Mouse (Mus musculus) MEL (cell line): ENCODE measurements at regions not wholly inside any gene's neighbourhood (a gene's known extent, or its start where the extent isn't known, plus 50 kb on each side); places are given as distances from the start of the nearest gene placed in this dataset.

Experiments
- DNase-seq: peaks from one replicate; pipeline ENCODE4 v3.0.0; 2011; ENCODE audit warnings: low read depth, low spot score
- H3K27ac ChIP-seq: 2 replicates; pipeline ENCODE4 v1.5.1; 2012; ENCODE audit warnings: low read depth, mild to moderate bottlenecking, control low read depth, low read length, moderate library complexity; ENCODE audit not compliant: control insufficient read depth
- H3K27me3 ChIP-seq, 2 experiments: fragments of 150-350 bp in 1 of 2; sonication (generic) in 1 of 2; 2 replicates each; pipeline ENCODE4 v1.6.1; 2012; ENCODE audit warnings: low read length in 2 of 2, mild to moderate bottlenecking in 2 of 2, improper control_type of control experiment in 1 of 2, moderate library complexity in 1 of 2; ENCODE audit not compliant: insufficient read depth in 2 of 2, control insufficient read depth in 1 of 2
- H3K36me3 ChIP-seq, 2 experiments: 2 replicates each; pipeline ENCODE4 v1.6.1; 2012 to 2014; ENCODE audit warnings: low read length in 2 of 2, improper control_type of control experiment in 1 of 2, inconsistent platforms in 1 of 2, mild to moderate bottlenecking in 1 of 2; ENCODE audit not compliant: insufficient read depth in 2 of 2, control insufficient read depth in 1 of 2
- H3K4me1 ChIP-seq, 2 experiments: fragments of 150-350 bp in 1 of 2; sonication (generic) in 1 of 2; 2 replicates each; pipeline ENCODE4 v1.6.1; 2012; ENCODE audit warnings: low read length in 2 of 2, improper control_type of control experiment in 1 of 2, mild to moderate bottlenecking in 1 of 2; ENCODE audit not compliant: insufficient read depth in 2 of 2, control insufficient read depth in 1 of 2
- H3K4me3 ChIP-seq, 2 experiments: fragments of 150-350 bp in 1 of 2; sonication (generic) in 1 of 2; 2 replicates each; pipeline ENCODE4 v1.5.1; 2012; ENCODE audit warnings: low read depth in 2 of 2, low read length in 2 of 2, mild to moderate bottlenecking in 2 of 2, moderate library complexity in 2 of 2, control low read depth in 1 of 2, improper control_type of control experiment in 1 of 2; ENCODE audit not compliant: control insufficient read depth in 1 of 2, insufficient read depth in 1 of 2
- H3K79me2 ChIP-seq: 2 replicates; pipeline ENCODE4 v1.6.1; 2012; ENCODE audit warnings: mild to moderate bottlenecking, low read length, moderate library complexity; ENCODE audit not compliant: control insufficient read depth, poor library complexity, insufficient read depth
- H3K9ac ChIP-seq: 2 replicates; pipeline ENCODE4 v1.6.1; 2012; ENCODE audit warnings: low read depth, mild to moderate bottlenecking, control low read depth, low read length, moderate library complexity; ENCODE audit not compliant: control insufficient read depth, poor library complexity, severe bottlenecking
- H3K9me3 ChIP-seq: fragments of 150-350 bp; sonication (generic); replicated peaks from 2 replicates; pipeline ENCODE4 v1.6.1; 2012; ENCODE audit warnings: mild to moderate bottlenecking, low read length, improper control_type of control experiment, moderate library complexity; ENCODE audit not compliant: insufficient read depth
- CHD1 ChIP-seq: IDR thresholded peaks from 2 replicates; pipeline ENCODE4 v1.6.1; 2012; ENCODE audit warnings: low read depth, mild to moderate bottlenecking, inconsistent platforms, low read length, improper control_type of control experiment
- E2F4 ChIP-seq: IDR thresholded peaks from 2 replicates; pipeline ENCODE4 v1.6.1; 2011; ENCODE audit warnings: low read depth, low read length, improper control_type of control experiment, borderline replicate concordance
- ELF1 ChIP-seq: IDR thresholded peaks from 2 replicates; pipeline ENCODE4 v1.6.1; 2014; ENCODE audit warnings: low read depth, mild to moderate bottlenecking, inconsistent platforms, low read length, improper control_type of control experiment, moderate library complexity
- EP300 ChIP-seq, 2 experiments: IDR thresholded peaks; 2 replicates each; pipeline ENCODE4 v1.6.1; 2011; ENCODE audit warnings: improper control_type of control experiment in 2 of 2, low read length in 2 of 2, low read depth in 1 of 2, mild to moderate bottlenecking in 1 of 2
- GATA1 ChIP-seq: IDR thresholded peaks from 2 replicates; pipeline ENCODE4 v1.6.1; 2011; ENCODE audit warnings: low read depth, low read length, improper control_type of control experiment
- HCFC1 ChIP-seq: IDR thresholded peaks from 2 replicates; pipeline ENCODE4 v1.6.1; 2012; ENCODE audit warnings: low read depth, mild to moderate bottlenecking, inconsistent platforms, low read length, improper control_type of control experiment, moderate library complexity
- JUND ChIP-seq: IDR thresholded peaks from 2 replicates; pipeline ENCODE4 v1.6.1; 2011; ENCODE audit warnings: low read depth, mild to moderate bottlenecking, improper control_type of control experiment, low read length
- KAT2A ChIP-seq: conservative IDR thresholded peaks from 2 replicates; pipeline ENCODE4 v1.6.1; 2012; ENCODE audit warnings: low read depth, low read length, improper control_type of control experiment, inconsistent platforms
- MAFK ChIP-seq: IDR thresholded peaks from 2 replicates; pipeline ENCODE4 v1.6.1; 2011; ENCODE audit warnings: low read depth, mild to moderate bottlenecking, low read length, improper control_type of control experiment, borderline replicate concordance
- MAX ChIP-seq: IDR thresholded peaks from 2 replicates; pipeline ENCODE4 v1.6.1; 2011; ENCODE audit warnings: low read length, improper control_type of control experiment
- POLR2AphosphoS2 ChIP-seq: IDR thresholded peaks from 2 replicates; pipeline ENCODE4 v1.6.1; 2011; ENCODE audit warnings: low read length, improper control_type of control experiment
- RAD21 ChIP-seq: IDR thresholded peaks from 2 replicates; pipeline ENCODE4 v1.6.1; 2011; ENCODE audit warnings: mild to moderate bottlenecking, low read depth, low read length, improper control_type of control experiment
- RCOR1 ChIP-seq: IDR thresholded peaks from 2 replicates; pipeline ENCODE4 v1.6.1; 2012; ENCODE audit warnings: low read depth, mild to moderate bottlenecking, inconsistent platforms, low read length, improper control_type of control experiment
- SMC3 ChIP-seq: IDR thresholded peaks from 2 replicates; pipeline ENCODE4 v1.6.1; 2011; ENCODE audit warnings: low read depth, low read length, improper control_type of control experiment
- TCF12 ChIP-seq: IDR thresholded peaks from 2 replicates; pipeline ENCODE4 v1.6.1; 2014; ENCODE audit warnings: low read depth, mild to moderate bottlenecking, inconsistent platforms, low read length, improper control_type of control experiment, moderate library complexity
- UBTF ChIP-seq: IDR thresholded peaks from 2 replicates; pipeline ENCODE4 v1.6.1; 2012; ENCODE audit warnings: low read depth, mild to moderate bottlenecking, inconsistent platforms, low read length, improper control_type of control experiment, moderate library complexity, borderline replicate concordance; ENCODE audit not compliant: insufficient read depth
- USF2 ChIP-seq, 2 experiments: IDR thresholded peaks; 2 replicates each; pipeline ENCODE4 v1.6.1; 2011 to 2012; ENCODE audit warnings: improper control_type of control experiment in 2 of 2, low read length in 2 of 2, borderline replicate concordance in 1 of 2, inconsistent platforms in 1 of 2, low read depth in 1 of 2, mild to moderate bottlenecking in 1 of 2; ENCODE audit not compliant: insufficient read depth in 1 of 2
- ZMIZ1 ChIP-seq: IDR thresholded peaks from 2 replicates; pipeline ENCODE4 v1.6.1; 2012; ENCODE audit warnings: low read depth, mild to moderate bottlenecking, inconsistent platforms, low read length, improper control_type of control experiment, moderate library complexity

GRCm38 (mm10) chr4:75589901-75590300 lies 311.8 kb upstream of the Dmac1 start:
- TF ChIP-seq CHD1, result no peak
- TF ChIP-seq MAFK, result no peak
- TF ChIP-seq POLR2AphosphoS2, result no peak
- DNase-seq, result no peak
- no peaks in the 10 kb centered on the region for H3K4me1 ChIP-seq
- H3K79me2 ChIP-seq, result no peaks in the 10 kb centered on the region
- H3K9ac ChIP-seq, result no peak overlapping the region
- H3K27me3 ChIP-seq, result no peaks in the 10 kb centered on the region
- H3K27ac ChIP-seq, result no peak overlapping the region
- no peaks in the 10 kb centered on the region for H3K9me3 ChIP-seq
- H3K36me3 ChIP-seq, result no peaks in the 10 kb centered on the region
- H3K4me3 ChIP-seq, result no peak overlapping the region

- no peaks in the 10 kb centered on the region for H3K36me3 ChIP-seq
- H3K4me1 ChIP-seq, result no peaks in the 10 kb centered on the region
- DNase-seq, result no peak
- H3K27ac ChIP-seq, result no peak overlapping the region
- TF ChIP-seq RCOR1, result no peak
- TF ChIP-seq GATA1, result no peak
- no peak for TF ChIP-seq RAD21
- TF ChIP-seq HCFC1, result no peak
- no peak for TF ChIP-seq EP300 (IDR thresholded peaks at IDR 0.05; ENCODE audit: low read depth in 1 of 2, low read length in 2 of 2)
- no peak for TF ChIP-seq E2F4
- TF ChIP-seq JUND, result no peak
- TF ChIP-seq CHD1, result no peak
- no peak for TF ChIP-seq ELF1
- no peak for TF ChIP-seq POLR2AphosphoS2
- no peak for TF ChIP-seq SMC3
- no peak for TF ChIP-seq ZMIZ1
- TF ChIP-seq TCF12, result no peak
- no peak for TF ChIP-seq MAX
- no peak for TF ChIP-seq USF2 (IDR thresholded peaks at IDR 0.05; ENCODE audit: borderline replicate concordance in 1 of 2, insufficient read depth in 1 of 2, low read depth in 1 of 2, low read length in 2 of 2)
- TF ChIP-seq UBTF, result no peak
- no peak for TF ChIP-seq KAT2A
- TF ChIP-seq, all 39 proteins: peak for 0
- no peaks in the 10 kb centered on the region for H3K9me3 ChIP-seq
- no peaks in the 10 kb centered on the region for H3K27me3 ChIP-seq
- no peaks in the 10 kb centered on the region for H3K79me2 ChIP-seq
- no peak overlapping the region for H3K9ac ChIP-seq
- H3K4me3 ChIP-seq, result no peak overlapping the region
Measured at GRCm38 (mm10) chr4:75588095-75588875, 310.2 kb upstream of the Dmac1 start.
